Mouse (Mus musculus) liver, embryonic 11.5 days (tissue): ENCODE results near the gene Olfr655. TPM values are rescaled to one million over a fixed set of nuclear protein-coding genes. Genes with fewer than 3 reads are reported as not detected.

Experiments
- ATAC-seq: fragments of 200-750 bp; cut with Nextera tagmentation; replicated peaks from 2 replicates; pipeline ENCODE4 v1.8.0; 2017; ENCODE audit warnings: moderate number of reproducible peaks, mild to moderate bottlenecking, moderate TSS enrichment, moderate library complexity; ENCODE audit not compliant: low FRiP score
- DNase-seq: peaks from one replicate; pipeline ENCODE4 v3.0.0-alpha.2; 2017; ENCODE audit warnings: low spot score
- H3K27ac ChIP-seq: fragments of 300-500 bp; sonication (generic); 2 replicates; pipeline ENCODE4 v1.5.1; 2014; ENCODE audit warnings: mild to moderate bottlenecking, low read depth, low read length, control low read depth
- H3K27me3 ChIP-seq: fragments of 300-500 bp; sonication (generic); replicated peaks from 2 replicates; pipeline ENCODE4 v1.6.1; 2014; ENCODE audit warnings: low read length, mixed read lengths; ENCODE audit not compliant: control insufficient read depth, insufficient read depth
- H3K36me3 ChIP-seq: fragments of 300-500 bp; sonication (generic); 2 replicates; pipeline ENCODE4 v1.6.1; 2014; ENCODE audit warnings: mild to moderate bottlenecking, low read length, moderate library complexity, mixed read lengths; ENCODE audit not compliant: control insufficient read depth, insufficient read depth
- H3K4me1 ChIP-seq: fragments of 300-500 bp; sonication (generic); replicated peaks from 2 replicates; pipeline ENCODE4 v1.6.1; 2014; ENCODE audit warnings: low read length, mixed read lengths; ENCODE audit not compliant: control insufficient read depth, insufficient read depth
- H3K4me2 ChIP-seq: fragments of 300-500 bp; sonication (generic); 2 replicates; pipeline ENCODE4 v1.6.1; 2014; ENCODE audit warnings: mild to moderate bottlenecking, control low read depth, moderate library complexity
- H3K4me3 ChIP-seq: fragments of 300-500 bp; sonication (generic); 2 replicates; pipeline ENCODE4 v1.5.1; 2014; ENCODE audit warnings: low read depth, low read length, control low read depth
- H3K9ac ChIP-seq: fragments of 300-500 bp; sonication (generic); 2 replicates; pipeline ENCODE4 v1.6.1; 2014; ENCODE audit warnings: low read depth, low read length, control low read depth
- H3K9me3 ChIP-seq: fragments of 300-500 bp; sonication (generic); 2 replicates; pipeline ENCODE4 v1.6.1; 2016; ENCODE audit warnings: low read length, inconsistent platforms, mixed read lengths; ENCODE audit not compliant: control insufficient read depth
- WGBS: fragments of 180-500 bp; shearing (Covaris S2); extraction: QIAGEN DNeasy Blood & Tissue Kit; methylation state at CpG from one replicate; pipeline ENCODE4 v1.1.7; 2014; 5-methylcytosine and 5-hydroxymethylcytosine counted together
- polyA plus RNA-seq: library from polyadenylated mRNA; unstranded; fragments of >200 nt; fragmentation: Nextera tagmentation; extraction: Ambion mirVana; gene quantifications from 2 replicates; pipeline ENCODE4 v1.2.1, GENCODE M21; 2014

Gene Olfr655
- polyA plus RNA-seq: not detected in 2 replicates

DNA sequence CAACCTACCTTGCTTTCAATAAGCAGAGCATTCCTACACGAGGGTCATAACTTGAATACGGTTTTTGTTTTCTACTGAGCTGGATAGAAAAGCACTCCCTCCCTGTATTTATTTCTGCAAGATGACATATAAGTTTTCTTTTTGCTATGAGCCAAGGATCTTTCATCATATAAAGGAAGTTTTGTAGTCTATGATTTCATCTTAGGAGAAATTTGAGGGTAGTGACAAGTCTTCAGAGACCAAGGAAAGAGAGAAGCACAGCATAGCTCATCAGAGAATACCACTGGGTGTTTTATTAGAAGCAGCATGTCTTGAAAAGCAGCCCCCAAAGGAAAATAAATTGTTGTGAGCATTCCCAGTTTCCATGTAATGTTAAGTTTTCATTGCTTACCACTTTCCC is at the start of gene Olfr655:
Olfr655 (minus strand) TSS at position 101 of the 400 bp plus-strand sequence.
- Histone ChIP-seq H3K27me3 (no peaks in the 10 kb centered on the region), H3K9me3 (no peaks in the 10 kb centered on the region), H3K9ac (no peak within 1 kb of the TSS), H3K36me3 (no peaks in the 10 kb centered on the region), H3K4me2 (no peak within 1 kb of the TSS), H3K27ac (no peak within 1 kb of the TSS), H3K4me1 (no peaks in the 10 kb centered on the region), H3K4me3 (no peak within 1 kb of the TSS)
- DNase-seq: no peak
- WGBS: 78% methylated on average over 2 of the region's 2 CpGs
- ATAC-seq: no peak

DNA sequence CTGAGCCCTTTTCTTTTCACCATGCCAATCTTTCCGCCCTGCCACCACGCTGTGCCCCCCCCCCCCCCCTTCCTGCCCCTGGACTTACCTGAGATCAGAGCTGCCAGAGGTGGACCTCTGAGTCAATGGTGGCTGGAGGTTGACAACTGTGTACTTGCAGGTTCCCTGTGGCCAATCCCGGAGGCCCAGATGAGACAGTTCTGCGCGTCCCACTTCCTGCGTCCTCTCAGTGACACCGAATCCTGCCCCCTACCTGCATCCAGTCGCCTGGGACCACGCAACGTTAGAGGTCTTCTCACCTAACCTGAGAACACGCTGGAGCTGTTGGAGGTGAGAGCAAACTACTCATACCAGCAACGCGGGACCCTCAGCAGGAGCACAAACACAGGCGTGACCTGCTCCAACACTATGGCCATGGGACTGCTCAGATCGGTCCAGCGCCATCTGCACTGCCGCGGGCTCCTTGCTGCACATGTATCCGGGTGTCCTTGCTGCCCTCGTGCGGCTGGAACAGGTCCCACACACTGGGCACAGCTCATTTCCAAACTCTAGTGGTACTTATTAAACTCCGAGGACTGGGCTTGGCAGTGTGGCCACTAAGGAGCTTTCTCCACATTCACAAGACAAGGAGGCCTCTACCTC is 45.4 kb upstream of the Olfr655 start, which contains the start of gene Olfr658:
Olfr658 (minus strand) TSS at position 465 of the 642 bp plus-strand sequence.
- H3K9ac ChIP-seq: no peak within 1 kb of the TSS
- no peaks in the 10 kb centered on the region for H3K27me3 ChIP-seq
- no peak within 1 kb of the TSS for H3K4me3 ChIP-seq
- H3K4me2 ChIP-seq: peak within 1 kb of the TSS; percentile 54
- DNase-seq (peak; percentile 38), ATAC-seq (peak; percentile 74)
- H3K4me1 ChIP-seq: no peaks in the 10 kb centered on the region
- H3K9me3 ChIP-seq: no peaks in the 10 kb centered on the region
- H3K36me3 ChIP-seq: no peaks in the 10 kb centered on the region
- H3K27ac ChIP-seq: no peak within 1 kb of the TSS
- WGBS: 20% methylated on average over 21 of the region's 22 CpGs

DNA sequence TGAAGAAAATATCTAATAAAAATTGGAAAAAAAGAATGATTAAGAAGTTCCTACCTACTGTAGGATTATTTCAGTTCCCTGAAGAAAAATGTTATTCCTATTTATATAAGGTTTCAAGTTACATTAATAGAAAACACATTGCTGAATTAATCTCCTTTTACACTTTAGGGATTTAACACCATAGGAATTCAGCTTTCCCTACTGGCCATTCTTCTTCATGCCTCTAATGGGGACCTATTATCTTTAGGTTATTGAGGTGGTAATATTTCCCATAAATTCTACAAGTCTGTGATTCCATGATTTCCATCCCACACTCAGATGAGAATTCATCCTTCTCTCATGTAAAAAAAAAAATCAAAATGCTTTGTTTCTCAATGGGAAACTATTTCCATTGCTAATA is 22.9 kb upstream of the Olfr655 start, which contains the start of gene Olfr657:
Olfr657 (plus strand) TSS at position 301 of the 400 bp plus-strand sequence.
- no peaks in the 10 kb centered on the region for H3K4me1 ChIP-seq
- H3K36me3 ChIP-seq: no peaks in the 10 kb centered on the region
- DNase-seq (no peak), ATAC-seq (no peak)
- H3K4me3 ChIP-seq: no peak within 1 kb of the TSS
- H3K27ac ChIP-seq: no peak within 1 kb of the TSS
- H3K4me2 ChIP-seq: no peak within 1 kb of the TSS
- H3K9me3 ChIP-seq: no peaks in the 10 kb centered on the region
- no peak within 1 kb of the TSS for H3K9ac ChIP-seq
- no peaks in the 10 kb centered on the region for H3K27me3 ChIP-seq

DNA sequence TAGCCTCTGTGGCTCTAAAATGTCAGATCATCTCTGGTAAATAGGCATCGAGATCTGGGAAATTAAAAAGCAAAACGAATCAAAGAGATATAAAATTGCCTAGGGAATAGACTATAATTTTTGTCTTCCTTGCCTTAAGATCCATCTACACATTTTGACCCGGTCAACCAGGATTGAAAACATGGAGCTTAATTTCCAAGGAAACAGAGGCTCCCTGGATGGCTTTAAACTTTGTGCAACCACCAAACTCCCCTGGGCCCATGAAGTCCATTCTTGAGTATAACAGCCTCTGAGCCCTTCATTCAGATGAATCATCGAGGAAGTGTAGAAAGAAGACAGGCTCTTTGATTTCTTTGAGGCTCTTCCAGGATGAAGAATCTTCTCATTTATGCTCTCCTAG is 12.1 kb upstream of the Olfr655 start, which contains the start of gene Olfr656:
Olfr656 (plus strand) TSS at position 301 of the 400 bp plus-strand sequence.
- Histone ChIP-seq H3K9ac (no peak within 1 kb of the TSS), H3K4me1 (no peaks in the 10 kb centered on the region), H3K4me3 (no peak within 1 kb of the TSS), H3K36me3 (no peaks in the 10 kb centered on the region), H3K27me3 (no peaks in the 10 kb centered on the region), H3K4me2 (no peak within 1 kb of the TSS), H3K9me3 (no peaks in the 10 kb centered on the region), H3K27ac (no peak within 1 kb of the TSS)
- 70% methylated on average over 4 of the region's 4 CpGs for WGBS
- DNase-seq (no peak), ATAC-seq (no peak)

DNA sequence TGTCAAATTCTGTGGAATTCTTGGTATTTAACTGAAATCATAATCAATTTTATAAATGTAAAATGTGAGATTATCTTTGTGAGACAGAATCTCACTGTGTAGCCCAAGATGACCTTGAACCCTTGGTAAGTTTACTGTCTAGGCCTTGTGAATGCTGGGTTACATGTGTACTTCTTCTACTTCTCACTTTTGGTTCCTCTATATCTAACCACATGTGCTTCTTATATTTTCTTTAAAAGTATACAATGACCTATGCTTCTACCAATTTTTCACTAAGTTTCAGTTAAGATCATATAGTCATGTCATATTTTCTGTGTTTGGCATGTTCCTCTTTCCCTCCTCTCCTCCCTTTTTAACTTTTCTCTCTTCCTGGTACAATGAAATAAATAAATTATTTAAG is 3.1 kb upstream of the Olfr655 start:
- Histone ChIP-seq H3K27ac (no peak overlapping the region), H3K9ac (no peak overlapping the region), H3K4me1 (no peaks in the 10 kb centered on the region), H3K4me3 (no peak overlapping the region), H3K9me3 (no peaks in the 10 kb centered on the region), H3K4me2 (no peak overlapping the region), H3K27me3 (no peaks in the 10 kb centered on the region), H3K36me3 (no peaks in the 10 kb centered on the region)
- ATAC-seq (no peak), DNase-seq (no peak)

DNA sequence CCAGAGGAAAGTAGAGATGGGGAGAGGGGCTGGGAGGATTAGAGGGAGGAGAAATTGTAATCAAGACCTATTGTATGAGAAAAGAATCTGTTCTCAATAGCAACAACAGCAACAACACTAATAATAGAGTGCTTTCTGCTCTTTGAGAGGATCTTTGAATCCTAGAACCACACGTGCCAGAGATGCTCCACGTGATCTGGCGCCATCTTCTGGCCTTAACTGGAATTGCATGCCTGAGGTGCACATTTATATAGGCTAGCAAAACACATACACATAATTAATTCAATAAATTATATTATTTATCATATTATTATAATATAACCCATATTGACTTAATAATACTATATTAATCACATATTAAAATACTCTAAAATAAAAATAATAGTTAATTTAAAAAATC is 1.6 kb upstream of the Olfr655 start:
- WGBS: 3% methylated on average over 3 of the region's 3 CpGs
- no peak overlapping the region for H3K9ac ChIP-seq

DNA sequence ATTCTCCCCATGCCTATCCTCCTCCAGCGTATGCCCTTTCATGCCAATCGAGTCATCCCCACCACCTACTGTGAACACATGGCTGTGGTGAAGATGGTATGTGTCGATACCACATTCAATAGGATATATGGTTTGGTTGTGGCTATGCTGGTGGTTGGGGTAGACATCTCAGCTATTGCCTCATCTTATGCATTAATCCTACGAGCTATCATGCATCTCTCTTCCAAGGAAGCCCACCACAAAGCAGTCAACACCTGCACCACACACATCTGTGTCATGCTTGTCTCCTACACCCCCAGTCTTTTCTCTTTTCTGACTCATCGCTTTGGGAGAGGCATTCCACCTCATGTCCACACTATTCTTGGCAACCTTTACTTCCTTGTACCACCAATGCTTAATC is 13.3 kb downstream of the Olfr655 start:
- Histone ChIP-seq H3K9ac (no peak overlapping the region), H3K4me2 (no peak overlapping the region), H3K4me3 (no peak overlapping the region), H3K9me3 (no peaks in the 10 kb centered on the region), H3K4me1 (no peaks in the 10 kb centered on the region), H3K36me3 (no peaks in the 10 kb centered on the region), H3K27ac (no peak overlapping the region), H3K27me3 (no peaks in the 10 kb centered on the region)
- DNase-seq (no peak), ATAC-seq (no peak)
- WGBS: 73% methylated on average over 5 of the region's 5 CpGs

More for the DNA sequence above, 1.6 kb upstream of the Olfr655 start:
- Histone ChIP-seq H3K27me3 (no peaks in the 10 kb centered on the region), H3K4me1 (no peaks in the 10 kb centered on the region), H3K27ac (no peak overlapping the region), H3K4me2 (no peak overlapping the region), H3K9me3 (no peaks in the 10 kb centered on the region), H3K36me3 (no peaks in the 10 kb centered on the region), H3K4me3 (no peak overlapping the region)
- ATAC-seq: peak; percentile 56
- DNase-seq: no peak

DNA sequence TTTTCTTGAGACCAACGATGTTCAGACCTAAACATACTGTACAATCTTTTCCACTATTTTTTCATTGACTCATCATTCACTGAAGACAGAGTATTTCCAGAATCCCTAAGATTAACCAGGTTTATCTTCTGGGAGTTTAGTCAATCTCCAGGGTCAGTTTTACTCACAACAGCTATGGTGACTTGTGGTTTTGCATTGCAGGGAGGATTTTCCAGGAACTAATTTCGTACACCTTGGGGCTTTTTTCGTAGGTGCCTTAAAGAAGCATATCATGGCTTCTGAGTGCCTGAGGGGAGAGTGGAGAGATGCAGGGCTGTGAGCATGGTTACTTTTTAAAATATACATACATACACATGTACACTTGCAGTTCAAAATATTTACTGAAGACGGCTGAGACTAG is 14.9 kb downstream of the Olfr655 start, which contains the start of gene Olfr654:
Olfr654 (plus strand) TSS at position 301 of the 400 bp plus-strand sequence.
- Histone ChIP-seq H3K4me3 (no peak within 1 kb of the TSS), H3K9me3 (no peaks in the 10 kb centered on the region), H3K27me3 (no peaks in the 10 kb centered on the region), H3K4me2 (no peak within 1 kb of the TSS), H3K9ac (no peak within 1 kb of the TSS), H3K36me3 (no peaks in the 10 kb centered on the region), H3K27ac (no peak within 1 kb of the TSS), H3K4me1 (no peaks in the 10 kb centered on the region)
- DNase-seq (no peak), ATAC-seq (no peak)
- 87% methylated on average over 4 of the region's 4 CpGs for WGBS

DNA sequence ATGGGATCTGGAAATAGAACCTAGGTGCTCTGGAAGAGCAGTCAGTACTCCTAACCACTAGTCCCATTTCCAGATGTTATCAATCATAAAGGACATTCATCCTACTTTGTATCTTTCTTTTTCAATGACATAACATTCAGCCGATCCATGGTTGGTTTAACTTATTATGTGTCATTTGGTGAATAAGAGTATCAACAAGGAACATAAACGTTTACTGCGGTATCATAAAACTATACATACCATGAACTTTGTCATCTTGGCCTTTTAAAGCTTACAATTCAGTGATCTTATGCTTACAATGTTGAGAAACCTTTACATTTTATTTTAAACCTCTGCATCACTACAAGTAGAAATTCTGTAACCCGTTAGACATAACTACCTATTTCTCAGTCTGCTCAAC is 20.1 kb downstream of the Olfr655 start:
- Histone ChIP-seq H3K4me3 (no peak overlapping the region), H3K4me2 (no peak overlapping the region), H3K36me3 (no peaks in the 10 kb centered on the region), H3K4me1 (no peaks in the 10 kb centered on the region), H3K9ac (no peak overlapping the region), H3K27me3 (no peaks in the 10 kb centered on the region), H3K9me3 (no peaks in the 10 kb centered on the region), H3K27ac (no peak overlapping the region)
- WGBS: 80% methylated on average over 4 of the region's 4 CpGs
- no peak for DNase-seq
- no peak for ATAC-seq
